Mouse (Mus musculus): ENCODE measurements around the gene Jun.

GRCm38 (mm10) chr4:95096731-95097130, 44.7 kb upstream of the Jun start:
- TF ChIP-seq POLR2A (IDR thresholded peaks at IDR 0.05; ENCODE audit: control insufficient read depth in 1 of 2, insufficient read depth in 1 of 2, low read depth in 1 of 2, low read length in 2 of 2, poor library complexity in 1 of 2) (no peak), MAZ (IDR thresholded peaks at IDR 0.05; ENCODE audit: low read depth, low read length) (no peak), POLR2AphosphoS2 (IDR thresholded peaks at IDR 0.05; ENCODE audit: low read length) (no peak), SIN3A (IDR thresholded peaks at IDR 0.05; ENCODE audit: low read length) (no peak), CTCF (IDR thresholded peaks at IDR 0.05 in 2 of 3, conservative IDR thresholded peaks at IDR 0.05 in 1 of 3; ENCODE audit: control insufficient read depth in 1 of 3, insufficient read depth in 1 of 3, low read depth in 2 of 3, low read length in 3 of 3, poor library complexity in 1 of 3, severe bottlenecking in 1 of 3) (no peak), MEF2A (IDR thresholded peaks at IDR 0.05; ENCODE audit: extremely low read depth, insufficient replicate concordance, low read depth, low read length, poor library complexity, severe bottlenecking) (no peak), CHD2 (IDR thresholded peaks at IDR 0.05; ENCODE audit: low read length) (no peak)

Measured in MEL (cell line).